Mouse (Mus musculus) bone marrow macrophage, adult 2 months (primary cell): ENCODE measurements around the gene 2310030G06Rik. TPM values are rescaled to one million over a fixed set of nuclear protein-coding genes. Genes with fewer than 3 reads are reported as not detected.

Source experiments
- H3K27ac ChIP-seq: 2 replicates; pipeline ENCODE4 v1.5.1; 2012; ENCODE audit warnings: low read depth, low read length; ENCODE audit not compliant: insufficient read depth
- H3K4me1 ChIP-seq: 2 replicates; pipeline ENCODE4 v1.6.1; 2012; ENCODE audit warnings: low read length; ENCODE audit not compliant: control insufficient read depth, insufficient read depth
- H3K4me3 ChIP-seq: 2 replicates; pipeline ENCODE4 v1.5.1; 2012; ENCODE audit warnings: mild to moderate bottlenecking, low read length, moderate library complexity; ENCODE audit not compliant: insufficient read depth
- CTCF ChIP-seq: IDR thresholded peaks from 2 replicates; pipeline ENCODE4 v1.5.1; 2012; ENCODE audit warnings: low read depth, mild to moderate bottlenecking, low read length, moderate library complexity
- POLR2A ChIP-seq: IDR thresholded peaks from 2 replicates; pipeline ENCODE4 v1.6.1; 2012; ENCODE audit warnings: mild to moderate bottlenecking, low read depth, low read length, borderline replicate concordance
- polyA plus RNA-seq: library from polyadenylated mRNA; stranded (reverse); fragments of >200 nt; gene quantifications from 2 replicates; pipeline ENCODE4 v1.2.4, GENCODE M21; 2012; ENCODE audit not compliant: missing spikeins, insufficient read depth, insufficient read length

2310030G06Rik gene
- polyA plus RNA-seq, 1 experiment, result not detected

- TF ChIP-seq POLR2A, result no peak
- TF ChIP-seq CTCF, result no peak
- peaks cover 7% of the 10 kb centered on the region for H3K4me1 ChIP-seq
- H3K27ac ChIP-seq, result peak overlapping the region; percentile 52; the same call in 1 of the 2 replicates
- peak overlapping the region; percentile 75 for H3K4me3 ChIP-seq
These were observed 21.3 kb upstream of the 2310030G06Rik start for GRCm38 (mm10) chr9:50767531-50768106.

- TF ChIP-seq POLR2A (no peak), CTCF (no peak)
- no peak overlapping the region for H3K4me3 ChIP-seq
- no peak overlapping the region for H3K27ac ChIP-seq
- H3K4me1 ChIP-seq, result peaks cover 11% of the 10 kb centered on the region
These were observed 17.0 kb upstream of the 2310030G06Rik start for GRCm38 (mm10) chr9:50763331-50763730.

- Histone ChIP-seq H3K4me3 (no peak overlapping the region), H3K27ac (no peak overlapping the region), H3K4me1 (peaks cover 13% of the 10 kb centered on the region)
- no peak for TF ChIP-seq POLR2A
- TF ChIP-seq CTCF, result no peak
These were observed 15.3 kb upstream of the 2310030G06Rik start for GRCm38 (mm10) chr9:50761520-50762243.

GRCm38 (mm10) chr9:50756711-50757110, 10.4 kb upstream of the 2310030G06Rik start:
- Histone ChIP-seq H3K4me1 (peaks cover 10% of the 10 kb centered on the region), H3K4me3 (no peak overlapping the region), H3K27ac (no peak overlapping the region)
- no peak for TF ChIP-seq CTCF
- no peak for TF ChIP-seq POLR2A

GRCm38 (mm10) chr9:50753947-50754346, 7.6 kb upstream of the 2310030G06Rik start:
- H3K4me1 ChIP-seq, result 0 out of 2 replicates have a peak, but pooled peaks cover 2% of the 10 kb centered on the region
- TF ChIP-seq POLR2A (no peak), CTCF (no peak)
- no peak overlapping the region for H3K27ac ChIP-seq
- H3K4me3 ChIP-seq, result no peak overlapping the region

- TF ChIP-seq POLR2A (no peak), CTCF (no peak)
- 0 out of 2 replicates have a peak, but pooled peaks cover 1% of the 10 kb centered on the region for H3K4me1 ChIP-seq
- H3K27ac ChIP-seq, result no peak overlapping the region
- H3K4me3 ChIP-seq, result no peak overlapping the region
These were observed 6.7 kb upstream of the 2310030G06Rik start for GRCm38 (mm10) chr9:50752784-50753615.

- Histone ChIP-seq H3K4me1 (no peaks in the 10 kb centered on the region), H3K4me3 (no peak within 1 kb of the TSS), H3K27ac (no peak within 1 kb of the TSS)
- TF ChIP-seq POLR2A, result no peak
- TF ChIP-seq CTCF, result no peak
These were observed 5.8 kb upstream of the 2310030G06Rik start, which contains the start of gene Hspb2 for GRCm38 (mm10) chr9:50752054-50752602. TSS of gene Hspb2 (minus strand) at chr9:50752354.

GRCm38 (mm10) chr9:50751323-50751722, 5.0 kb upstream of the 2310030G06Rik start, which contains the start of gene Cryab:
TSS of gene Cryab (plus strand) at chr9:50751325.
- H3K27ac ChIP-seq, result no peak within 1 kb of the TSS
- no peak within 1 kb of the TSS for H3K4me3 ChIP-seq
- no peaks in the 10 kb centered on the region for H3K4me1 ChIP-seq
- no peak for TF ChIP-seq POLR2A
- no peak for TF ChIP-seq CTCF

GRCm38 (mm10) chr9:50750706-50751105, 4.4 kb upstream of the 2310030G06Rik start:
- TF ChIP-seq CTCF (no peak), POLR2A (no peak)
- Histone ChIP-seq H3K27ac (no peak overlapping the region), H3K4me1 (no peaks in the 10 kb centered on the region), H3K4me3 (no peak overlapping the region)

GRCm38 (mm10) chr9:50745806-50746205, 530 bp downstream of the 2310030G06Rik start:
- TF ChIP-seq POLR2A (no peak), CTCF (no peak)
- Histone ChIP-seq H3K4me1 (no peaks in the 10 kb centered on the region), H3K4me3 (no peak overlapping the region), H3K27ac (no peak overlapping the region)
